ENCODE assay signal across 8 mouse cellular contexts in the genomic region with DNA sequence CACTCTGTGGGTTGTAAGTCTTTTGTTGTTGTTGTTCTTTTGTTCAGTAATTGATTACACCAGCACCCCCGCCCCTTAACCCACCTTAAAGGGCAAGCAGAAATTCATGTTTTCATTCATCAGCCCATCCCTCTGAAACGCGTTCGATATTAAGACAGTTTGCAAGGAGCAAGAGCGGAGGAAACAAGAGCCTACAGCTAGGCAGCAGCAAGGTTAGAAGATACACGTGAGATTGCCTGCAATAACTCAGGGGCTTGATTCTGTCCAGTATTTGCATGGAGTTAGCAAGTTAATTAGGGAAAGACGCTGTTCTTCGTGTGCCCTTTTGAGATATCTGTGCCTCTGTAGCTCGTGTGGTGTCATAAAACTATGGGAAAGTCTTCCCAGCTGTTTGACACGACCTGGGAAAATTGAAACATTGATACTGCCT.
DNase-seq lines count a peak whose midpoint lies in the region; ATAC-seq and TF ChIP-seq lines count a peak whose summit lies in the region.

No protein-coding gene starts in this region.

- peak overlapping the region; percentile 77 for H3K9ac ChIP-seq in heart, embryonic 11.5 days (ENCODE audit: low read depth, low read length)
- H3K9ac ChIP-seq in forebrain, embryonic 16.5 days (replicated peaks; ENCODE audit: low read depth, low read length): peak overlapping the region; percentile 52
- H3K9ac ChIP-seq in liver, postnatal 0 days (replicated peaks): 0 out of 2 replicates have a peak overlapping the region, but pooled peaks have one; percentile 11

- H3K4me3 ChIP-seq in heart, embryonic 11.5 days (ENCODE audit: low read depth, low read length): peak overlapping the region; percentile 36
- peak overlapping the region; percentile 39 for H3K4me3 ChIP-seq in forebrain, embryonic 16.5 days (replicated peaks; ENCODE audit: low read length)
- peak overlapping the region; percentile 19; the same call in 1 of the 2 replicates for H3K4me3 ChIP-seq in liver, postnatal 0 days (ENCODE audit: low read depth, low read length)

- DNase-seq in heart, postnatal 14 days: no peak
- peak; percentile 20 for DNase-seq in ZHBTc4 (ENCODE audit: low read depth, low spot score)
- no peak for DNase-seq in liver, postnatal 0 days
- no peak for DNase-seq in thymus, postnatal 0 days (ENCODE audit: low spot score)
- DNase-seq in left cerebral cortex, postnatal 4 days: no peak
- DNase-seq in spleen, adult 18-20 months: no peak

- TF ChIP-seq CTCF in liver, postnatal 0 days (IDR thresholded peaks at IDR 0.05; ENCODE audit: low read depth): no peak

- peaks cover 15% of the 10 kb centered on the region for H3K4me1 ChIP-seq in heart, embryonic 11.5 days (ENCODE audit: control insufficient read depth, insufficient read depth, low read length)
- H3K4me1 ChIP-seq in forebrain, embryonic 16.5 days (replicated peaks; ENCODE audit: control insufficient read depth, insufficient read depth, low read length): peaks cover 33% of the 10 kb centered on the region
- peaks cover 2% of the 10 kb centered on the region; the same call in 1 of the 2 replicates for H3K4me1 ChIP-seq in liver, postnatal 0 days (ENCODE audit: insufficient read depth)

- peak overlapping the region; percentile 71 for H3K4me2 ChIP-seq in heart, embryonic 11.5 days
- peak overlapping the region; percentile 65 for H3K4me2 ChIP-seq in forebrain, embryonic 16.5 days (ENCODE audit: low read length)
- peak overlapping the region; percentile 62 for H3K4me2 ChIP-seq in liver, postnatal 0 days (ENCODE audit: low read depth, low read length)

- 17% methylated on average over 10 of the region's 10 CpGs for WGBS in heart, embryonic 11.5 days (ENCODE audit: insufficient replicate concordance)
- WGBS in forebrain, embryonic 16.5 days: under 1% methylated on average over 10 of the region's 10 CpGs
- WGBS in liver, postnatal 0 days (ENCODE audit: insufficient replicate concordance): 26% methylated on average over 10 of the region's 10 CpGs

- no peaks in the 10 kb centered on the region for H3K27me3 ChIP-seq in heart, embryonic 11.5 days (ENCODE audit: control insufficient read depth, insufficient read depth, low read length)
- no peaks in the 10 kb centered on the region for H3K27me3 ChIP-seq in forebrain, embryonic 16.5 days (replicated peaks; ENCODE audit: control insufficient read depth, insufficient read depth, low read length)
- H3K27me3 ChIP-seq in liver, postnatal 0 days (ENCODE audit: insufficient read depth, low read length): no peaks in the 10 kb centered on the region

- H3K9me3 ChIP-seq in heart, embryonic 11.5 days (replicated peaks; ENCODE audit: control insufficient read depth, low read length): no peaks in the 10 kb centered on the region
- no peaks in the 10 kb centered on the region for H3K9me3 ChIP-seq in forebrain, embryonic 16.5 days (ENCODE audit: control insufficient read depth, low read length)
- no peaks in the 10 kb centered on the region for H3K9me3 ChIP-seq in liver, postnatal 0 days (ENCODE audit: low read length)

- H3K36me3 ChIP-seq in heart, embryonic 11.5 days (ENCODE audit: control insufficient read depth, insufficient read depth, low read length): no peaks in the 10 kb centered on the region
- H3K36me3 ChIP-seq in forebrain, embryonic 16.5 days (ENCODE audit: control insufficient read depth, insufficient read depth): no peaks in the 10 kb centered on the region
- H3K36me3 ChIP-seq in liver, postnatal 0 days (replicated peaks; ENCODE audit: insufficient read depth, low read length): no peaks in the 10 kb centered on the region

- intact Hi-C loops in heart, postnatal 14 days (cut with DNase I): no loop called here
- intact Hi-C loops in left cerebral cortex, postnatal 4 days (cut with DNase I): no loop called here

- no peak for ATAC-seq in heart, embryonic 11.5 days (replicated peaks; ENCODE audit: insufficient number of reproducible peaks, low FRiP score, low TSS enrichment)
- peak; percentile 19; the same call in 1 of the 2 replicates for ATAC-seq in forebrain, embryonic 16.5 days
- no peak for ATAC-seq in liver, postnatal 0 days

- no peak for TF ChIP-seq EP300 in liver, postnatal 0 days (IDR thresholded peaks at IDR 0.05; ENCODE audit: low read depth)

- peak overlapping the region; percentile 74 for H3K27ac ChIP-seq in heart, embryonic 11.5 days (ENCODE audit: low read depth, low read length)
- H3K27ac ChIP-seq in forebrain, embryonic 16.5 days (ENCODE audit: low read length): peak overlapping the region; percentile 80
- H3K27ac ChIP-seq in liver, postnatal 0 days (ENCODE audit: low read depth): no peak overlapping the region

Comparison
In these comparisons a context has a peak if more than half of its experiments do, and no peak if none do; other contexts are left out.
1. H3K9ac ChIP-seq: peak in every context shown above with its lines; median percentile 77 in heart, embryonic 11.5 days; 52 in forebrain, embryonic 16.5 days; 11 in liver, postnatal 0 days.